Mouse (Mus musculus) gastrocnemius, postnatal 10 days (tissue): ENCODE data around the gene Parp6. TPM values are rescaled to one million over a fixed set of nuclear protein-coding genes. Genes with fewer than 3 reads are reported as not detected.

Experiments used
- DNase-seq: peaks from one replicate; pipeline ENCODE4 v3.0.0; 2021; ENCODE audit warnings: mixed read lengths
- total RNA-seq, 2 experiments: library from RNA; stranded (reverse); gene quantifications; 2 replicates each; pipeline ENCODE4 v1.2.3; 2021

Parp6 gene
- total RNA-seq, 2 experiments from 2014 or later = 11.9 to 19.0 TPM

DNA sequence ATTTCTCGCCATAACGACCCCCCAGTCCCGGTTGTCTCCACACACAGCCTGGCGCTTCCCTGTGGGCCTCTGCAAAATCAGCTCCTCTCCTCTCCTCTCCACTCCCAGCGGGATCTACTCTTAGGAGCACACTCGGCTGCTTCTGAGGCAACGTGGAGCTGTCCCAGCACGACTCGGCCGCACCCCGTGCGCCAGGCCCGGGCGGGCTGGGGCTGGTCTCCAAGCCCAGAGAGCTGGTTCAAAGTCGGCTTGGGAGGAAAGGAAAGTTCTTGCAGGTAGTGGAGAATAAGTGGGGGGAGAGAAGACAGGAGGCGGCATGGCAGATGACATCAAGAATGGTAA lies 63.4 kb downstream of the Parp6 start:
- no peak for DNase-seq

DNA sequence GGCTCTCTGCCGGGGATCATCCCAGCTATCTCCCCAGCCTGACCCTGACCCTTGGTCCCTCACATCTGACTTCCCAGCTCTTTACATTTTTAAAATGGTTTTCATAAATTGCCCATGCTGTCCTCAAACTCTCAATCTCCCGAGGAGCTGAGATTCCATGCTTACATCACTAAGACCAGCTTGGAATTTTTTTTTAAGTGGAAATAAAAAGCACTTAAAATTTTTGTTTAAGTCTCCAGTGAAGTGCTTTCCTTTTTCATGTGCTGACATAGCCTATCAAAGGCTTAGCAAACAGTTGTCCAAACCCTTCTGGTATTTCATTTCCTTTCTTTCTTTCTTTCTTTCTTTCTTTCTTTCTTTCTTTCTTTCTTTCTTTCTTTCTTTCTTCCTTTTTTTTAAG lies 66.9 kb downstream of the Parp6 start:
- DNase-seq = no peak

DNA sequence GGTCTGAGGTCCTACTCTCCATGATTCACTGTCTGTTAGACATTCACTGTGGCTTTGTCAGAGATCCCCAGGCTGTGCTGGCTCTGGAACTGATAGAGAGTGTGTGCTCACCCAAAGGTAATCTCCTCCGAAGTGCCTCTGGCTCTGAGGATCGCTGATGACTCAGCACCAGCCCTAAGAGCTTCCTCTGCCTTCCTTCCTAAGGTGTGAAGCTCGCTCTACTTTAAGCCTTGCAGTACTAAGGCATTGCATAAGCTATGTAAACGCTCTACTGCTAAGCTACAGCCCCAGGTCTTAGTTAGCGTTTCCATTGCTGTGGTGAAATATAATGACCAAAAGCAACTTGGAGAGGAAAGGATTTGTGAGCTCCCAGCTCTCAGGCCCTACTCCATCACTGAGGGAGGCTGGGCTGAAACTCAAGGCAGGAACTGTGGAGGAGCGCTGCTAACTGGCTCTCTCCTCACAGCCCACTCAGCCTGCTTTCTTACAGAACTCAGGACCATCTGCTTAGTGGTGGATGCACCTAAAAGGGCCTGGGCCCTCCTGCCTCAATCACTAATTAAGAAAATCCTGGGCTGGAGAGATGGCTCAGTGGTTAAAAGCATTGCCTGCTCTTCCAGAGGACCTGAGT lies 70.4 kb downstream of the Parp6 start:
- DNase-seq = no peak

DNA sequence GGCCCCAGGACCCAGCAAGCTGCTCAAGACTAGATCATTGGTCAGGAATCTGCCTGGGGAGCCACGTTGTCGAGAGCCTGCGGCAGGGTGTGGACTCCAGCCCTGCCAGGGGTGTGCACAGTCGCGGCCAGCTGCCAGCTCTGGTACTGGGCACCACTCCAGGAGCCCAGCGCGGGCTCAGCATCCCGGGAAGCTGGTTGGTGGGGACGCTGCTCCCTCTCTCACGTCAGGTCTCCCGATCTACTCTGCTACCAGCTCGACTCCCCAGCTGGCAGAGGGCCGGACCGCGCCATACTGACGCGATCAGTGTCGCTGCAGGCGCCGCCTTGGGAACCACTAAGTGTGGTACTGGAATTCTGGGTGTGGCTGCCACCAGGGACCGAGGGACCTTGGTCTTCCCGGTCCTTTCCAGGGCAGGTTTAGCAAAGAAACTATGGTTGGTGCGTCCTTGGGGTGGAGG lies 74.6 kb downstream of the Parp6 start:
- DNase-seq = peak; percentile 84

GRCm38 (mm10) chr9:59692145-59692544 lies 75.1 kb downstream of the Parp6 start:
- DNase-seq = peak; percentile 63

- DNase-seq = no peak
Observed at GRCm38 (mm10) chr9:59694571-59695450, 77.7 kb downstream of the Parp6 start.

GRCm38 (mm10) chr9:59695451-59695813 lies 78.3 kb downstream of the Parp6 start:
- no peak for DNase-seq

- DNase-seq = no peak
Observed at GRCm38 (mm10) chr9:59696381-59696780, 79.3 kb downstream of the Parp6 start.

Other genes starting within 250 kb of the Parp6 start
- gene Arih1, start 130.7 kb upstream of the Parp6 start, total RNA-seq = 10 to 100 TPM; 79.2 to 92.0 TPM
- 10 to 100 TPM; 25.7 to 37.4 TPM for gene Hexa, start 77.7 kb upstream of the Parp6 start, total RNA-seq
- gene Tmem202, start 77.4 kb upstream of the Parp6 start, total RNA-seq = under 1 TPM; 0.56 to 0.63 TPM
- gene Celf6, start 39.4 kb upstream of the Parp6 start, total RNA-seq = not detected
- 1,000 to 10,000 TPM; 2,006 to 2,318 TPM for gene Pkm, start 39.1 kb downstream of the Parp6 start, total RNA-seq
- 1 to 10 TPM in 1 of 2 experiments, under 1 TPM in 1; 0.21 to 1.6 TPM for gene Gramd2, start 62.9 kb downstream of the Parp6 start, total RNA-seq
- 1 to 10 TPM; 6.5 to 8.5 TPM for gene Senp8, start 133.4 kb downstream of the Parp6 start, total RNA-seq
- gene Myo9a, start 133.6 kb downstream of the Parp6 start, total RNA-seq = 10 to 100 TPM; 14.9 to 24.5 TPM